Mouse (Mus musculus): Measurements from ENCODE around the gene Foxp2. TPM values are rescaled to one million over a fixed set of nuclear protein-coding genes. Genes with fewer than 3 reads are reported as not detected.

Foxp2 gene
- polyA plus RNA-seq, 1 experiment from 2014 or later: 18.2 TPM

DNA sequence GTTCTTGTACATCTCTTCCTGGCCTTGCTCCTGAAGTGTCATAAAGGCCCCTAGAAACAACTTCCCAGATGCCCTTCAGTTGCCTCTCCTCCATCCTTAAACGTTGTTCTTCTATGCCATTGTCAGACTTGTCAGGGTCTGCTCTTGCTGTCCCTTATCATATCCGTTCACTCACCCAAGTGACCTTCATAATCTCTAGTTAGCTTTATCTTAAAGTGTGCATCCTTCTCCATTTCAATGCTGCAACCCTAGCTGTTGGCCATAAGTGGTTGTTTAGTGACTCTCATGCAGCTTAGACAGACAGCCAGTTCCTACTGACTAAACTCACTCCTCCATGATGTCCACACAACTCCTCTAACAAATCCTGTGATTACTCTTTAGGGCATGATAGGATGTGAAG lies 415.8 kb downstream of the Foxp2 start:
- no peak overlapping the region for H3K27ac ChIP-seq
- no peaks in the 10 kb centered on the region for H3K36me3 ChIP-seq (replicated peaks)
- no peak for DNase-seq (ENCODE audit: extremely low spot score, low spot score)
- H3K4me3 ChIP-seq: no peak overlapping the region
- WGBS: 88% methylated on average over 2 of the region's 2 CpGs
- H3K9me3 ChIP-seq: no peaks in the 10 kb centered on the region
- H3K27me3 ChIP-seq (ENCODE audit: poor library complexity, severe bottlenecking): no peaks in the 10 kb centered on the region
- H3K4me1 ChIP-seq: peaks cover 7% of the 10 kb centered on the region; the same call in 1 of the 2 replicates

DNA sequence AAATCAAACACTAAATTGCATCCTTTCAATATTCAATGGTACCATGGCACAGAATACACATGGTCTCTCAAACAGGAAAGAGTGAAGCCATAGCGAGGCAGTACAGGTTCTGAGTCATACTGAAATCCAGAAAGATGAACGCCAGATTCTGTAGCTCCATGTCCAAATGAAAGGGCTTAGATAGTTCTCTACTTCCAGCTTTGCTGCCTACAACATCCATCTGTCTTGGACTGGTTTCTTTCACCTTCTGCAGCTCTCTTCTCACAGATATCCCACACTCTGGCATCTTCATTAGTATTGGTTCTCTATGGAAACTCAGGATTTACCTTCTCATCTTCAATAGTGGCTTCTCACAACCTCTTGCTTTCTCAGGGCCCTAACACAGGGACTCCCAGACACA lies 417.2 kb downstream of the Foxp2 start:
- Histone ChIP-seq H3K4me1 (peaks cover 12% of the 10 kb centered on the region; the same call in 1 of the 2 replicates), H3K27me3 (ENCODE audit: poor library complexity, severe bottlenecking) (no peaks in the 10 kb centered on the region), H3K27ac (no peak overlapping the region), H3K36me3 (replicated peaks) (no peaks in the 10 kb centered on the region), H3K9me3 (no peaks in the 10 kb centered on the region), H3K4me3 (no peak overlapping the region)
- no peak for DNase-seq (ENCODE audit: extremely low spot score, low spot score)
- 95% methylated on average over 2 of the region's 2 CpGs for WGBS

DNA sequence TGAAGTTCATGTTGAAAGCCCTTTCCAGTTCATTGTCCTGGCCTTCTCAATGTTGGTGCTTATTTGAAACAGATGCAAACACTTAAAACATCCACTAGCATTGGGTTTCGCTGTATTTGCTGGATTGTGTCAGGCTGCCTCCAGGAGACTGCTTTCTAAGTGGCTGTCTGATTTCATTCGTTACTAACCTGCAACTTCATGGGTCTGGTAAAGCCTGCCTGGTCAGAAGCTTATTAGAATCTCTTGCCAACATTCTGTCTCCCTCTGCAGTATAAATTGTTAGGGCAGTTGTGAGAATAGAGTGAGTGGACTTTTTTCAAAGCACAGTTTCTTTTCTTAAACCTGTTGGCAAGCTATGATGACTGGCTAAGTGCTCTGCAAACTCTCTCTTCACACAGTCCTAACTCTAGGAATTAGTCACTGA lies 420.4 kb downstream of the Foxp2 start:
- Histone ChIP-seq H3K27ac (no peak overlapping the region), H3K27me3 (ENCODE audit: poor library complexity, severe bottlenecking) (no peaks in the 10 kb centered on the region), H3K4me1 (peaks cover 12% of the 10 kb centered on the region; the same call in 1 of the 2 replicates), H3K36me3 (replicated peaks) (no peaks in the 10 kb centered on the region), H3K9me3 (no peaks in the 10 kb centered on the region), H3K4me3 (no peak overlapping the region)
- 67% methylated on average over 2 of the region's 2 CpGs for WGBS
- DNase-seq (ENCODE audit: extremely low spot score, low spot score): no peak

DNA sequence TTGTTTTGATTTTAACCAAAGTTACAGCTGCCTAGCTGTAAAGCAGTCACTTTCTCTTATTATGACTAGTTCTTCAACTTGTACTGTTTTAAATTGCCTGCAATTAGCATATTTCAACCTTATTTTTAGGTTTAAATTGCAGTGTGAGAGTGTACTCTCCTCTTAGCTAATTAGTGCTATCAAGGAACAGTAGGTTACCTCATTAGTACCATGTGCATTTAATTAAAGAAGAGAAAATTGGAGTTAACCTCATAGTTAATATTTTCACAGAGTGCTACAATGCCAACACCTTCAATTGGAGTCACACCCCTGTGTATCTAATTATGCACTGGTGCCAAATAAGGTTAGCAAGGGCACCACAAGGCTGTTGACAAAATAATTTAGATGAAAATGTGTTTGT lies 421.9 kb downstream of the Foxp2 start:
- Histone ChIP-seq H3K27ac (no peak overlapping the region), H3K4me1 (peaks cover 12% of the 10 kb centered on the region), H3K36me3 (replicated peaks) (no peaks in the 10 kb centered on the region), H3K4me3 (no peak overlapping the region), H3K27me3 (ENCODE audit: poor library complexity, severe bottlenecking) (no peaks in the 10 kb centered on the region), H3K9me3 (no peaks in the 10 kb centered on the region)
- DNase-seq (ENCODE audit: extremely low spot score, low spot score): no peak

DNA sequence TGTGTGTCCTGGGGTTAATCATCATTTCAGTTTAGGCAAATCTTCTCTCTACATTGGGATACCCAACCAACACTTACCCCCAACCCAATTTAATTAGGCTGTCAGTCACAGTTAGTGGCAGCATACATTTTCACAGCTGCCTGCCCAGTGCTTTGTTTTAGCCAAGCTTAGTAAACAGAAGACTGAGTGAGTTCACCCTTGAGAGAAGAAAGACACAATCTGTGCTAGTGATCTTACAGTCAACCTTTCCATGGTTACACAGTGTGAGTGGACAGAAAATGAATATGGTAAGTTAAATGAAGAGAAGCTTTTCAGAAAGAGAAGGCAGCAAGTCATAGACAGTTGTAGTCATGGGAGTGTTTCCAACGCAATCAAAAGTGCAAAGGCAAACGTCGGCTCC lies 446.6 kb downstream of the Foxp2 start:
- Histone ChIP-seq H3K27ac (no peak overlapping the region), H3K27me3 (ENCODE audit: poor library complexity, severe bottlenecking) (no peaks in the 10 kb centered on the region), H3K36me3 (replicated peaks) (no peaks in the 10 kb centered on the region), H3K4me3 (no peak overlapping the region), H3K4me1 (peaks cover 4% of the 10 kb centered on the region; the same call in 1 of the 2 replicates), H3K9me3 (no peaks in the 10 kb centered on the region)
- DNase-seq (ENCODE audit: extremely low spot score, low spot score): no peak
- WGBS: 87% methylated on average over 3 of the region's 3 CpGs

DNA sequence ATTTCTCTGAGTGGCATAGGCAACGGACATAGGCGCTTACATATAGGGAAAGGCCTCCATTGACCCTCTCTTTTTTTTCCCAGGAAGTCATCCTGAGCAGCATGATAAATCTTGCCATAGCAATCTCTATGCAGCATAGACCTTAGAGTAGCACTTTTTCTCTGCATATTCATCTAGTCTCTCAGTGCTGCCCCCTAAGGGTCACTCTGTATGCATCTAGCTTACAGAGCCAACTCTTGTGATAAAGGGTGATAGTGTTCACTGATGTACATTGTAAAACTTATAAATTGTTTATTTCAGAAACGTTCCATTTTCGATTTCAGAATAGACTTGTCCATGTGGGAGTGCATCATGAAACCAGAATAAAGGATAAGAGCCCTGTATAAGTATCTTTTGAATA lies 454.7 kb downstream of the Foxp2 start:
- H3K27me3 ChIP-seq (ENCODE audit: poor library complexity, severe bottlenecking): no peaks in the 10 kb centered on the region
- no peaks in the 10 kb centered on the region for H3K4me1 ChIP-seq
- H3K27ac ChIP-seq: no peak overlapping the region
- H3K36me3 ChIP-seq (replicated peaks): no peaks in the 10 kb centered on the region
- WGBS: 81% methylated on average over 4 of the region's 4 CpGs
- H3K4me3 ChIP-seq: no peak overlapping the region
- no peak for DNase-seq (ENCODE audit: extremely low spot score, low spot score)
- H3K9me3 ChIP-seq: no peaks in the 10 kb centered on the region

DNA sequence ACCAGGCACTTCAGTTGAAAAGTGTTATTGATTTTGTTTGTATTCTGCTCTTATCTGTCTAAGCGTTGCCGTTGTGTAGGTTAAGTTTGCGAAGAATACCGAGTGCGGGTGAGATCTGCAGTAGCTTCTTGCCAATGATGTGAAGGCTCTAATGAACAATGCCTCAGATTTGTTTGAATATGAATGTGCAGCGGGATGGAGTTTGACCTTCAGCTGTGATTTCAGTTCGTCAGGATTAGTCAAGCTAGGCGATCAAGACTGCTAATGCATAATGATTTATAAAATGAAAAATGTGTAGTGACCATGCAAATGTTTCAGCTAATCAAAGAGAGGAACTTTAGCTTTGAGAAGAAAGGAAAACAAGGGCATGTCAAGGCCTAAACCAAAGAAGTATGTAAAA lies 469.1 kb downstream of the Foxp2 start:
- no peaks in the 10 kb centered on the region for H3K9me3 ChIP-seq
- no peak overlapping the region for H3K4me3 ChIP-seq
- WGBS: 71% methylated on average over 8 of the region's 8 CpGs
- no peaks in the 10 kb centered on the region for H3K27me3 ChIP-seq (ENCODE audit: poor library complexity, severe bottlenecking)
- no peak overlapping the region for H3K27ac ChIP-seq
- no peaks in the 10 kb centered on the region for H3K36me3 ChIP-seq (replicated peaks)
- DNase-seq (ENCODE audit: extremely low spot score, low spot score): no peak
- peaks cover 35% of the 10 kb centered on the region for H3K4me1 ChIP-seq

DNA sequence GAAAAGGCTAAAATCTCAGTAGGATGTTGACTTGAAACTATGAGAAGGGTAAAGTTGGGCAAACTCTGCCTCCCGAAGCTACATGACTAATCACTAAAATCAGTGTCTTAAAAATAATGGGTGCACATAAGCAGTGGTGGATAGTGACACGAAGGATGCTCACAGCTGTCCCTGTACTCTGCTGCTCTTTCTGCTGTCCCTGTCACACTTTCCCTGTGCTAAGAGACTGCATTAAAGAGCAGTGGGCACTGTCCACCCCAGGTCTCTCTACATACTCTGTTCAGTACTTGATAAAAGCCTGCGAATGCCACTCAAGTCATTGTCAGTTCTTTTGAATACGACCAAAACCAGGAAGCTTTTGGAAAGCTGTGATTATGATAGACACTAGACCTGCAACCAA lies 469.7 kb downstream of the Foxp2 start:
- DNase-seq (ENCODE audit: extremely low spot score, low spot score): no peak
- Histone ChIP-seq H3K36me3 (replicated peaks) (no peaks in the 10 kb centered on the region), H3K27ac (0 out of 2 replicates have a peak overlapping the region, but pooled peaks have one; percentile 13), H3K9me3 (no peaks in the 10 kb centered on the region), H3K27me3 (ENCODE audit: poor library complexity, severe bottlenecking) (no peaks in the 10 kb centered on the region), H3K4me3 (no peak overlapping the region), H3K4me1 (peaks cover 35% of the 10 kb centered on the region)
- 80% methylated on average over 4 of the region's 4 CpGs for WGBS

DNA sequence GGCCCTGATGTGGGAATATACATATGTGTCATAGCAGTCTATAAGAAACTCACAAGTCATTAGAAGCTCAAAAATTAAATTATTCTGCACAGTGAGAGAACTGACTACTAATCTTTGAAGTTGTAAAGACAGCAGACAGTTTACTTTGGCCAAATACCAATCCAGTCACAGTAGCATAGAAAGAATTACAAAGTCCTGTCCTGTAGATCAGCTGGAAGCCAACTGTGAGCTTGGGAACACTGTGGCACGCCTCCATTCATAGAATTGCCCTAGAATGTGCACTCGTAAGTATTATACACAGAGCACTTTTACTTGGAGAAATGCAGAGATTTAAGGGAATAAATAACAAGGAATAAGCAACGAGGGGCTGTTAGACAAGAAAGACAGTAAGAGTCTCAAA lies 472.5 kb downstream of the Foxp2 start:
- Histone ChIP-seq H3K4me1 (peaks cover 43% of the 10 kb centered on the region), H3K4me3 (no peak overlapping the region), H3K27ac (no peak overlapping the region), H3K27me3 (ENCODE audit: poor library complexity, severe bottlenecking) (no peaks in the 10 kb centered on the region), H3K9me3 (no peaks in the 10 kb centered on the region), H3K36me3 (replicated peaks) (no peaks in the 10 kb centered on the region)
- WGBS: 75% methylated on average over 3 of the region's 3 CpGs
- DNase-seq (ENCODE audit: extremely low spot score, low spot score): no peak

DNA sequence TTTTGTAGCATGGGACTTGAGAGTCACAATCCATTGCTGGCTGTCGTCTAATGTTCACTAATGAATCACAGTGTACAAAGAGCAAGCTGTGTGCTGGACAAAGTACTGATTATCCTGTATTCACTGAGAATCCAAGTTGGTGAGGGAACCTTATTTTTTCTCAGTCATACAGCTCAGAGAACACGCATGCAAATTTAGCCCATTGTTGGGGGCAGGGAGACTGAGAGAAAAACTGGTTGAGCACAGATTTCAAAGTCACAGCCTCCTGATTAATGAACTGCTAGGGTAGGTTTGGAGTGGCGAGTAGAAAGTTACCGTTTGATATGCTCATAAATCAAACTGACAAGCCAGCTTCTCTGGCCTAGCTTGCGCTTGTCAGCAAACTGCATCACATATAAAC lies 477.1 kb downstream of the Foxp2 start:
- DNase-seq (ENCODE audit: extremely low spot score, low spot score): no peak
- peaks cover 29% of the 10 kb centered on the region for H3K4me1 ChIP-seq
- H3K27me3 ChIP-seq (ENCODE audit: poor library complexity, severe bottlenecking): no peaks in the 10 kb centered on the region
- no peaks in the 10 kb centered on the region for H3K9me3 ChIP-seq
- no peaks in the 10 kb centered on the region for H3K36me3 ChIP-seq (replicated peaks)
- peak overlapping the region; percentile 40; the same call in 1 of the 2 replicates for H3K27ac ChIP-seq
- H3K4me3 ChIP-seq: no peak overlapping the region
- WGBS: 69% methylated on average over 5 of the region's 5 CpGs

DNA sequence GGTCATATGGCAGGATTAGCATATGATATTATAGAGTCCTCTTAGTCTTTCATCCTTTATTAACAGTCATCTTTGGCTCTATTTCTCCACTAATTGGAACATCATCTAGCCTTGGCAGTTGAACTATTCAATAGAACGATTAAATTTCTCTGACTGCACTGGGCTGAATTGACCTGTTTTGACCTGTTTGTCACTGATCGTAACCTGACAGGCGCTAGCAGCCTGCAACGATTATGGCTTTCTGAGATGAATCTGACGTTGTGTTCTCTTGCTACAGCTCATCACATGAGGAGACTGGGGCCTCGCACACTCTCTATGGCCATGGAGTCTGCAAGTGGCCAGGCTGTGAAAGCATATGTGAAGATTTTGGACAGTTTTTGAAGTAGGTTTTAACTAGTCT lies 495.3 kb downstream of the Foxp2 start:
- Histone ChIP-seq H3K36me3 (replicated peaks) (peaks cover 7% of the 10 kb centered on the region), H3K4me3 (no peak overlapping the region), H3K4me1 (peaks cover 47% of the 10 kb centered on the region), H3K27ac (no peak overlapping the region), H3K9me3 (no peaks in the 10 kb centered on the region), H3K27me3 (ENCODE audit: poor library complexity, severe bottlenecking) (no peaks in the 10 kb centered on the region)
- DNase-seq (ENCODE audit: extremely low spot score, low spot score): no peak
- 49% methylated on average over 6 of the region's 6 CpGs for WGBS

DNA sequence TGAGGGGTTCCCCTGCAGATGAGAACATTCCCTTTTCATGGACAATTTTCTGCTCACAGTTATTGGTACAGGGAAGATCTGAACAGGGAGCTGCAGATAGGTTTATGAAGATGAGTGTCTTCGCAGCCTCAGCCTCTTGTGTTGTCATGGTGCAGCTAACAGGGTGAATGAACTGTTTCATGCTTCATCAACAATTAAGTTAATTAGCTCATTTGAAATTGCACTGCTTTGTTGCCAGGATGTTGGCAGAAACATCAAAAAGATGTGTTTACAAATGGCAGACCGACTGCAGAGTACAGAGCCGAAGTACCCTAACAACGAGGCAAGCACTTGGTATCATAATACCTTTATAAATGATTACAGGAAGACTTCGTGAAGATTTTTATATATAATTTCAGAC lies 496.3 kb downstream of the Foxp2 start:
- Histone ChIP-seq H3K36me3 (replicated peaks) (peaks cover 7% of the 10 kb centered on the region), H3K4me3 (no peak overlapping the region), H3K27me3 (ENCODE audit: poor library complexity, severe bottlenecking) (no peaks in the 10 kb centered on the region), H3K9me3 (no peaks in the 10 kb centered on the region), H3K4me1 (peaks cover 56% of the 10 kb centered on the region), H3K27ac (no peak overlapping the region)
- 40% methylated on average over 5 of the region's 5 CpGs for WGBS
- DNase-seq (ENCODE audit: extremely low spot score, low spot score): no peak

DNA sequence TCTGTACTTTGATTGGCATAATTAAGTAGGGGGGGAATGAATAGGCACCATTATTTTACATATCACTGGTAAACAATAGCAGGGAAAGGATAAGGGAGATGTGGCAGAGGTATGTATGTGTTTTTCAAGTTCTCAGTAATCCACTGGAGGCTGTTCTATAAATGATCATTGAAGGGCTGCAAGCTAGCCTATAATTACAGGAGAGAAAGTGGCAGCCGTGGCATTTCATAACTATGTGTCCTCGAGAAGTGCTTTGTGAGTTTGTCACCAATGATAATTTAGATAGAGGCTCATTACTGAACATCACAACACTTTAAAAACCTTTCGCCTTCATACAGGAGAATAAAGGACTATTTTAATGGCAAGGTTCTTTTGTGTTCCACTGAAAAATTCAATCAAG lies 500.0 kb downstream of the Foxp2 start:
- no peaks in the 10 kb centered on the region for H3K36me3 ChIP-seq (replicated peaks)
- H3K4me1 ChIP-seq: peaks cover 63% of the 10 kb centered on the region
- H3K27me3 ChIP-seq (ENCODE audit: poor library complexity, severe bottlenecking): no peaks in the 10 kb centered on the region; the same call in 1 of the 2 replicates
- H3K4me3 ChIP-seq: no peak overlapping the region
- 46% methylated on average over 3 of the region's 3 CpGs for WGBS
- DNase-seq (ENCODE audit: extremely low spot score, low spot score): no peak
- no peak overlapping the region for H3K27ac ChIP-seq
- no peaks in the 10 kb centered on the region for H3K9me3 ChIP-seq

DNA sequence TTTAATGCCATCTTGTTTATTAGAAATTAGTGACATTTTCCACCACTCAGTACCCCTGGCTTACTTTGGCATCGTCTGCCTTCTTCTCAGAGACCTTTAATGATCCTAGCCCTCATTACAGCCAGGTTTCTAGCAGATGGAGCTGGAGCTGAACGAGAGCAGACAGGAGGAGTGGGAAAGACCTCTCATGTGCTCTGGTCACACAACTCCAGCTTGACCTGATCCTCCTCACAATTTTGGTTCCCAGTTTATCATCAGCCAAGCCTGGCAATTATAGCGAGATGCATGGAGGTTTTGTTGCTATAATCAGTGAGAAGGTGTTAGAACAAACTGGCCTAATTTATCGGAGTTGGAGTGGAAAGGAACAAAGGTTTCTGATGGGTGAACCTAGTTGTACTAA lies 500.9 kb downstream of the Foxp2 start:
- Histone ChIP-seq H3K27me3 (ENCODE audit: poor library complexity, severe bottlenecking) (no peaks in the 10 kb centered on the region; the same call in 1 of the 2 replicates), H3K27ac (peak overlapping the region; percentile 62; the same call in 1 of the 2 replicates), H3K4me1 (peaks cover 57% of the 10 kb centered on the region), H3K9me3 (no peaks in the 10 kb centered on the region), H3K4me3 (no peak overlapping the region), H3K36me3 (replicated peaks) (no peaks in the 10 kb centered on the region)
- DNase-seq (ENCODE audit: extremely low spot score, low spot score): no peak
- 68% methylated on average over 4 of the region's 4 CpGs for WGBS
